Mouse (Mus musculus) erythroblast, embryonic 14.5 days (primary cell): ENCODE results near the gene Slc7a15.

Source experiments
- GATA1 ChIP-seq: IDR thresholded peaks from 2 replicates; pipeline ENCODE4 v1.6.1; 2012; ENCODE audit warnings: low read length, inconsistent platforms, mixed read lengths
- TAL1 ChIP-seq: IDR thresholded peaks from 3 replicates; pipeline ENCODE4 v1.6.1; 2012; ENCODE audit warnings: low read length, inconsistent platforms, mixed read lengths

DNA sequence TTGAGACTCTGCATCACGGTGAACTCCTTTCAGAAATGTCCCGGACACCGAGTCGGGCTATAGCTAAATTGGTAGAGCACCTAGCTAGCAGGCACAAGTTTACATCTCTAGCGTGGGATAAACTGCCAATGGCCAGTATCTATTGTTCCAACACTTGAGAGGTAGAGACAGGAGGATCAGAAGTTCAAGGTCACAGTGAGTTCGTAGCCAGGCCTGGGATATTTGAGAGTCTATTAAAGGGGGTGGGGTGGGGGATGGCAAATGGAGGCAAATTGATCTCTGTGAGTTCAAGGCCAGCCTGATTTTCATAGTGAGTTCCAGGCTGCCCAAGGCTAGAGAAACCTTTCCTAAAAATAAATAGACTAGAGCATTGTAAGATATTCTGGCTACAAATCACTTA is 52.1 kb downstream of the Slc7a15 start:
- TF ChIP-seq TAL1 = no peak
- TF ChIP-seq GATA1 = no peak
